Mouse (Mus musculus): Measurements from ENCODE around the gene Eif4g3. TPM values are rescaled to one million over a fixed set of nuclear protein-coding genes. Genes with fewer than 3 reads are reported as not detected.

The Eif4g3 gene
- total and polyA plus RNA-seq, 3 experiments = 29.1 to 43.7 (median 39.7) TPM

DNA sequence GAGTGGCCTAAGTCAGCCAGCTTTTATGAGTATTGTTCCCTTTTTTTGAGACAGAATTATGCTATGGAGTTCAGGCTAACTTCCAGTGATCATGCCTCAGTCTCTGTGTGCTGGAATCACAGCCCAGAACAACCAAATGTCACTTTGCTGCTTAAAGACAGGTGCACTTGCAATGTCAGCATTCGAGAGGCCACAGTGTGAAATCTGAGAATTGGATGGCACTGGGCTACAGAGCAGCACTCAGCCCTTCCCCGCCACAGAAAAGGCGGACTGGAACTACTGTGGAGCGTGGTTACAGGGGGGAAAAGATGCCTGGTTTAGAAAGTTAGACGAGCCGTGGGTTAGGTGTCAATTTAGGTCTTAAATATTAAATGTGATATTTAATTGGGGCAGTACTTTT, 27.4 kb downstream of the Eif4g3 start:
- Histone ChIP-seq H3K27me3 (ENCODE audit: control insufficient read depth, insufficient read depth, low read length) (no peaks in the 10 kb centered on the region), H3K9ac (ENCODE audit: low read depth, low read length) (no peak overlapping the region), H3K27ac (no peak overlapping the region), H3K36me3 (ENCODE audit: control insufficient read depth, insufficient read depth, low read length) (no peaks in the 10 kb centered on the region), H3K4me3 (no peak overlapping the region), H3K79me2 (replicated peaks; ENCODE audit: control insufficient read depth, insufficient read depth, low read length) (no peaks in the 10 kb centered on the region), H3K4me1 (ENCODE audit: control insufficient read depth, insufficient read depth, low read length) (peaks cover 3% of the 10 kb centered on the region)
- TF ChIP-seq EP300 (IDR thresholded peaks at IDR 0.05; ENCODE audit: insufficient read depth, low read depth, low read length) (no peak), POLR2A (IDR thresholded peaks at IDR 0.05; ENCODE audit: insufficient read depth, low read depth, low read length) (no peak), CTCF (IDR thresholded peaks at IDR 0.05) (no peak)
- WGBS = 90% methylated on average over 6 of the region's 6 CpGs
- intact Hi-C loops (cut with DNase I) = no loop called here
- DNase-seq = no peak

DNA sequence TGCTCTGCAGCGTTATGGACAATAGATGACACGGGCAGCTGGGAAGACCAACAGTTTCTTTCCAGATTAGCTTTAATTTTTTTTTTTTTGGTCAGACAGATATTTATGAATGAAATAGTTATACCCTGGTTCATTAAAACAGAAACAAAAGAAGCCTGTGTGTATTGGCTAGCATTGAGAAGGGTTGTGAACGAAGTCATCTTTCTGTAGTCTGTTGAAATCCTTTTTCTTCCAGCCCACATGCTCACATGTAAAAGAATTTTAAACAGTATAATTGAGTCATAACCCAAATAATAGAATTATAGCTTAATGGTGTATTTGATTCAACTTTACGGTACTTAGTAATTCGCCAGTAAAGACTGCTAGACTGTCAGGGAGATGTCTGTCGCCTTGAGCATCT, 28.8 kb downstream of the Eif4g3 start:
- WGBS = 85% methylated on average over 6 of the region's 6 CpGs
- H3K27ac ChIP-seq = no peak overlapping the region
- H3K27me3 ChIP-seq (ENCODE audit: control insufficient read depth, insufficient read depth, low read length) = no peaks in the 10 kb centered on the region
- H3K9ac ChIP-seq (ENCODE audit: low read depth, low read length) = no peak overlapping the region
- peaks cover 3% of the 10 kb centered on the region for H3K4me1 ChIP-seq (ENCODE audit: control insufficient read depth, insufficient read depth, low read length)
- TF ChIP-seq CTCF (IDR thresholded peaks at IDR 0.05) = no peak
- TF ChIP-seq POLR2A (IDR thresholded peaks at IDR 0.05; ENCODE audit: insufficient read depth, low read depth, low read length) = no peak
- TF ChIP-seq EP300 (IDR thresholded peaks at IDR 0.05; ENCODE audit: insufficient read depth, low read depth, low read length) = no peak
- H3K36me3 ChIP-seq (ENCODE audit: control insufficient read depth, insufficient read depth, low read length) = no peaks in the 10 kb centered on the region
- no peak overlapping the region for H3K4me3 ChIP-seq
- H3K79me2 ChIP-seq (replicated peaks; ENCODE audit: control insufficient read depth, insufficient read depth, low read length) = no peaks in the 10 kb centered on the region
- intact Hi-C loops (cut with DNase I) = no loop called here
- DNase-seq = no peak

DNA sequence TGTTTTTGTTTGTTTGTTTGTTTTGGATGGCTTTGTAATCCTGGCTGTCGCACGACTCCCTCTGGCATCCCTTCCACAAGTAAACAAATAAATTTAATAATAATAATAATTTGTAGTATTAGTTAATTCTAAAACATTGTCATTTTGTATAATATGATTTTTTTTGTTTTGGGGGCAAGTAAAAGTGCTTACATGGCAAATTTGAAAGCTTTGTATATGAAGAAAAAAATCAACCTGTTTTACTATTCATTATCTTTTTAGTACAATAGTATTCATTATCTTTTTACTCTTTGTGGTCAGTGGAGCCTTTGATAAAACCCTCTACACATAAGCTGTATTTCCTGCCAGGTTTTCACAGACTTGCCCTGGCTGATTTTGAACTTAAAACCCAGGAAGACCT, 29.9 kb downstream of the Eif4g3 start:
- Histone ChIP-seq H3K79me2 (replicated peaks; ENCODE audit: control insufficient read depth, insufficient read depth, low read length) (no peaks in the 10 kb centered on the region), H3K4me3 (no peak overlapping the region), H3K4me1 (ENCODE audit: control insufficient read depth, insufficient read depth, low read length) (peaks cover 3% of the 10 kb centered on the region), H3K27me3 (ENCODE audit: control insufficient read depth, insufficient read depth, low read length) (no peaks in the 10 kb centered on the region), H3K9ac (ENCODE audit: low read depth, low read length) (no peak overlapping the region), H3K36me3 (ENCODE audit: control insufficient read depth, insufficient read depth, low read length) (no peaks in the 10 kb centered on the region), H3K27ac (no peak overlapping the region; the same call in 1 of the 2 replicates)
- DNase-seq = no peak
- intact Hi-C loops (cut with DNase I) = no loop called here
- TF ChIP-seq CTCF (IDR thresholded peaks at IDR 0.05) = no peak
- no peak for TF ChIP-seq POLR2A (IDR thresholded peaks at IDR 0.05; ENCODE audit: insufficient read depth, low read depth, low read length)
- TF ChIP-seq EP300 (IDR thresholded peaks at IDR 0.05; ENCODE audit: insufficient read depth, low read depth, low read length) = no peak
- 54% methylated on average over 2 of the region's 2 CpGs for WGBS

- peaks cover 3% of the 10 kb centered on the region for H3K4me1 ChIP-seq (ENCODE audit: control insufficient read depth, insufficient read depth, low read length)
- H3K27ac ChIP-seq = no peak overlapping the region; the same call in 1 of the 2 replicates
- TF ChIP-seq CTCF (IDR thresholded peaks at IDR 0.05) = no peak
- TF ChIP-seq POLR2A (IDR thresholded peaks at IDR 0.05; ENCODE audit: insufficient read depth, low read depth, low read length) = no peak
- TF ChIP-seq EP300 (IDR thresholded peaks at IDR 0.05; ENCODE audit: insufficient read depth, low read depth, low read length) = no peak
- no peak for DNase-seq
- no peaks in the 10 kb centered on the region for H3K79me2 ChIP-seq (replicated peaks; ENCODE audit: control insufficient read depth, insufficient read depth, low read length)
- no peaks in the 10 kb centered on the region for H3K36me3 ChIP-seq (ENCODE audit: control insufficient read depth, insufficient read depth, low read length)
- no peak overlapping the region for H3K4me3 ChIP-seq
- no peak overlapping the region for H3K9ac ChIP-seq (ENCODE audit: low read depth, low read length)
- 76% methylated on average over 9 of the region's 9 CpGs for WGBS
- intact Hi-C loops (cut with DNase I) = no loop called here
- H3K27me3 ChIP-seq (ENCODE audit: control insufficient read depth, insufficient read depth, low read length) = no peaks in the 10 kb centered on the region
Measured at GRCm38 (mm10) chr4:138023403-138024100, 30.7 kb downstream of the Eif4g3 start.

DNA sequence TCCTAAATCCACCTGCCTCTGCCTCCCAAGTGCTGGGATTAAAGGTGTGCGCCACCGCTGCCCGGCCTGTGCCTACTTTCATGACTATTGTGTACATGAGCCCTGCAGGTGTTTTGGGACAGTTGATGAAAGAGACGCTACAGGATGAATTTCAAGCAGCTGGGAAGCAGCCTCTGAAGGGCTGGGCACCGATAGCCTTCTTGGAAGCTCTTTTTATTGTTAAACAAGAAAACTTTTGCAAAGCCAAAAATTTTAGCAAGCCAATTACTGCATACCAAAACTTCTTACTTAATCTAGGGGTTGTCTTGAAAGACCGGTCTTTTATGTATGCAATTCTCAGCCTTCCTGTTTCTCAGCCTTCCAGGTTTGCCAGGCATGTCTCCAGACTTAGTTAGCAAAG, 36.3 kb downstream of the Eif4g3 start:
- TF ChIP-seq EP300 (IDR thresholded peaks at IDR 0.05; ENCODE audit: insufficient read depth, low read depth, low read length) = no peak
- no peak for TF ChIP-seq CTCF (IDR thresholded peaks at IDR 0.05)
- Histone ChIP-seq H3K36me3 (ENCODE audit: control insufficient read depth, insufficient read depth, low read length) (no peaks in the 10 kb centered on the region), H3K9ac (ENCODE audit: low read depth, low read length) (no peak overlapping the region), H3K79me2 (replicated peaks; ENCODE audit: control insufficient read depth, insufficient read depth, low read length) (0 out of 2 replicates have a peak, but pooled peaks cover 6% of the 10 kb centered on the region), H3K4me1 (ENCODE audit: control insufficient read depth, insufficient read depth, low read length) (no peaks in the 10 kb centered on the region; the same call in 1 of the 2 replicates), H3K4me3 (no peak overlapping the region), H3K27me3 (ENCODE audit: control insufficient read depth, insufficient read depth, low read length) (no peaks in the 10 kb centered on the region), H3K27ac (no peak overlapping the region)
- no peak for DNase-seq
- intact Hi-C loops (cut with DNase I) = no loop called here
- 88% methylated on average over 6 of the region's 6 CpGs for WGBS

DNA sequence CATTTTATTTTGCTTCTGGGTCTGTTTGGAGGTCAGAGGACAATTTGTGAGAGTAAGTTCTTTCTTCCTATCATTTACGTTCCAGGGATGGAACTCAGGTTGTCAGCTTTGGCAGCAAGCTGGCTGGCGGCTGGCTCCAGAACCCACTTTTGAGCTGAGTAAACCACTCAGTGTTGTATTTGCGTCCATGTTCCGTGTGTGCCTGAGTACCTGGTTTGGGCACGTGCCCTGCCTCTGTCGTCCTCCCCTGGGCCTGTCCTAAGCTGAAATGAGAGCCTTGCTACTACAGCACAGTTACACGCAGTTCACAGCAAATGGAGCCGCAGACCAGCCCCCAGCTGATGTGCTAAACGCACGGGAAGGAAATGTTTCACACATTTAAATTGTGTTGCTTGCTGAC, 39.0 kb downstream of the Eif4g3 start:
- Histone ChIP-seq H3K79me2 (replicated peaks; ENCODE audit: control insufficient read depth, insufficient read depth, low read length) (0 out of 2 replicates have a peak, but pooled peaks cover 6% of the 10 kb centered on the region), H3K36me3 (ENCODE audit: control insufficient read depth, insufficient read depth, low read length) (no peaks in the 10 kb centered on the region), H3K27ac (no peak overlapping the region), H3K4me1 (ENCODE audit: control insufficient read depth, insufficient read depth, low read length) (no peaks in the 10 kb centered on the region; the same call in none of the 2 replicates), H3K9ac (ENCODE audit: low read depth, low read length) (no peak overlapping the region), H3K4me3 (no peak overlapping the region), H3K27me3 (ENCODE audit: control insufficient read depth, insufficient read depth, low read length) (no peaks in the 10 kb centered on the region)
- 86% methylated on average over 10 of the region's 10 CpGs for WGBS
- intact Hi-C loops (cut with DNase I) = loop anchor here (5.0 kb wide), 2 partner anchors 65 to 75 kb away; no protein-coding TSS in a partner anchor
- no peak for DNase-seq
- TF ChIP-seq POLR2A (IDR thresholded peaks at IDR 0.05; ENCODE audit: insufficient read depth, low read depth, low read length) (no peak), EP300 (IDR thresholded peaks at IDR 0.05; ENCODE audit: insufficient read depth, low read depth, low read length) (no peak), CTCF (IDR thresholded peaks at IDR 0.05) (no peak)
